ENCODE assay signal across 12 mouse cellular contexts in genomic region chr4:7987781-7988180, GRCm38 (mm10).
DNase-seq lines count a peak whose midpoint lies in the region; ATAC-seq and TF ChIP-seq lines count a peak whose summit lies in the region.
"Had no signal": no experiment of that assay in that cellular context is flagged by ENCODE, and none has a peak within 500 bp of the region (broad histone marks: within the 10 kb centered on the region; RNA-seq: fewer than 3 reads in every experiment).

No protein-coding gene starts in this region.

- no peaks in the 10 kb centered on the region for H3K4me1 ChIP-seq in liver, postnatal 0 days (ENCODE audit: insufficient read depth)
- no peaks in the 10 kb centered on the region for H3K4me1 ChIP-seq in liver, embryonic 12.5 days
- H3K4me1 ChIP-seq in MEL (ENCODE audit: control insufficient read depth in 1 of 2, insufficient read depth in 2 of 2, low read length in 2 of 2) = no peaks in the 10 kb centered on the region

- H3K4me2 ChIP-seq in liver, postnatal 0 days (ENCODE audit: low read depth, low read length) = no peak overlapping the region
- H3K4me2 ChIP-seq in liver, embryonic 12.5 days = no peak overlapping the region

- H3K9me3 ChIP-seq in liver, postnatal 0 days (ENCODE audit: low read length) = no peaks in the 10 kb centered on the region
- H3K9me3 ChIP-seq in liver, embryonic 12.5 days (replicated peaks) = no peaks in the 10 kb centered on the region
- H3K9me3 ChIP-seq in MEL (replicated peaks; ENCODE audit: insufficient read depth, low read length) = no peaks in the 10 kb centered on the region

- peak; percentile 80 for ATAC-seq in frontal cortex, adult (ENCODE audit: low TSS enrichment)
- ATAC-seq in liver, postnatal 0 days = no peak
- no peak for ATAC-seq in liver, embryonic 12.5 days

- peak; percentile 52 for TF ChIP-seq RAD21 in MEL (IDR thresholded peaks at IDR 0.05; ENCODE audit: low read depth, low read length)

- TF ChIP-seq POLR2A in MEL (IDR thresholded peaks at IDR 0.05; ENCODE audit: control insufficient read depth in 1 of 2, insufficient read depth in 1 of 2, low read depth in 1 of 2, low read length in 2 of 2, poor library complexity in 1 of 2) = no peak

- WGBS in liver, postnatal 0 days (ENCODE audit: insufficient replicate concordance) = 75% methylated on average over 1 of the region's 1 CpGs
- WGBS in liver, embryonic 12.5 days (ENCODE audit: insufficient replicate concordance) = 70% methylated on average over 1 of the region's 1 CpGs

- H3K4me3 ChIP-seq in liver, postnatal 0 days (ENCODE audit: low read depth, low read length) = no peak overlapping the region
- no peak overlapping the region for H3K4me3 ChIP-seq in liver, embryonic 12.5 days
- no peak overlapping the region for H3K4me3 ChIP-seq in MEL (ENCODE audit: control insufficient read depth in 1 of 2, insufficient read depth in 1 of 2, low read depth in 2 of 2, low read length in 2 of 2)
- H3K4me3 ChIP-seq: erythroblast, embryonic 14.5 days had no signal

- no peak for DNase-seq in frontal cortex, postnatal 10 days (ENCODE audit: low spot score in 2 of 2)
- DNase-seq in liver, postnatal 0 days = no peak
- DNase-seq in MEL (ENCODE audit: low read depth, low spot score) = peak; percentile 12
- peak; percentile 1 for DNase-seq in lung, postnatal 14 days
- DNase-seq in testis, postnatal 10 days (ENCODE audit: low spot score) = no peak
- no peak for DNase-seq in adrenal gland, postnatal 25 days
- DNase-seq: adrenal gland, postnatal 14 days; cerebellum, adult 8-10 months; gastrocnemius, postnatal 25 days had no signal

- no peaks in the 10 kb centered on the region for H3K27me3 ChIP-seq in liver, postnatal 0 days (ENCODE audit: insufficient read depth, low read length)
- H3K27me3 ChIP-seq in liver, embryonic 12.5 days (replicated peaks) = no peaks in the 10 kb centered on the region
- H3K27me3 ChIP-seq in MEL (ENCODE audit: control insufficient read depth in 1 of 2, insufficient read depth in 2 of 2, low read length in 2 of 2) = no peaks in the 10 kb centered on the region

- TF ChIP-seq CTCF in liver, postnatal 0 days (IDR thresholded peaks at IDR 0.05; ENCODE audit: low read depth) = peak; percentile 40
- TF ChIP-seq CTCF in MEL (IDR thresholded peaks at IDR 0.05 in 2 of 3, conservative IDR thresholded peaks at IDR 0.05 in 1 of 3; ENCODE audit: control insufficient read depth in 1 of 3, insufficient read depth in 1 of 3, low read depth in 2 of 3, low read length in 3 of 3, poor library complexity in 1 of 3, severe bottlenecking in 1 of 3) = peak in 1 of 3 experiments; percentile 47; a peak in 2 of 6 replicates

- no peak overlapping the region for H3K9ac ChIP-seq in liver, postnatal 0 days (replicated peaks)
- no peak overlapping the region for H3K9ac ChIP-seq in liver, embryonic 12.5 days
- no peak overlapping the region for H3K9ac ChIP-seq in MEL (ENCODE audit: control insufficient read depth, low read depth, low read length, poor library complexity, severe bottlenecking)

- TF ChIP-seq EP300 in liver, postnatal 0 days (IDR thresholded peaks at IDR 0.05; ENCODE audit: low read depth) = no peak
- TF ChIP-seq EP300 in MEL (IDR thresholded peaks at IDR 0.05; ENCODE audit: low read depth in 1 of 2, low read length in 2 of 2) = no peak

- no peaks in the 10 kb centered on the region for H3K36me3 ChIP-seq in liver, postnatal 0 days (replicated peaks; ENCODE audit: insufficient read depth, low read length)
- no peaks in the 10 kb centered on the region for H3K36me3 ChIP-seq in liver, embryonic 12.5 days
- H3K36me3 ChIP-seq in MEL (ENCODE audit: control insufficient read depth in 1 of 2, insufficient read depth in 2 of 2, low read length in 2 of 2) = no peaks in the 10 kb centered on the region

- no peak overlapping the region for H3K27ac ChIP-seq in liver, postnatal 0 days (ENCODE audit: low read depth)
- no peak overlapping the region for H3K27ac ChIP-seq in liver, embryonic 12.5 days
- H3K27ac ChIP-seq in MEL (ENCODE audit: control insufficient read depth, low read depth, low read length) = no peak overlapping the region

- no peaks in the 10 kb centered on the region for H3K79me2 ChIP-seq in MEL (ENCODE audit: control insufficient read depth, insufficient read depth, low read length, poor library complexity)

TF ChIP-seq in MEL, 35 proteins besides CTCF, POLR2A, EP300 and RAD21:
- TF ChIP-seq KAT2A (conservative IDR thresholded peaks at IDR 0.05; ENCODE audit: low read depth, low read length) (no peak), TAL1 (IDR thresholded peaks at IDR 0.05; ENCODE audit: low read length) (no peak), POLR2AphosphoS2 (IDR thresholded peaks at IDR 0.05; ENCODE audit: low read length) (no peak), SMC3 (IDR thresholded peaks at IDR 0.05; ENCODE audit: low read depth, low read length) (peak; percentile 53), ZC3H11A (IDR thresholded peaks at IDR 0.05; ENCODE audit: low read depth, low read length) (peak; percentile 33; the same call in 1 of the 2 replicates)

Comparison
In these comparisons a context has a peak if more than half of its experiments do, and no peak if none do; other contexts are left out.
1. DNase-seq: peak in MEL (single experiment) and lung, postnatal 14 days (single experiment); none in frontal cortex, postnatal 10 days (0 of 2), liver, postnatal 0 days (single experiment), testis, postnatal 10 days (single experiment) and adrenal gland, postnatal 25 days (single experiment).